Mouse (Mus musculus) frontal cortex, postnatal 25 days (tissue): ENCODE data around the gene Sympk.

ENCODE experiments used
- DNase-seq, 2 experiments: peaks; one replicate each; pipeline ENCODE4 v3.0.0; 2022; ENCODE audit warnings: low spot score in 2 of 2

The Sympk gene

DNA sequence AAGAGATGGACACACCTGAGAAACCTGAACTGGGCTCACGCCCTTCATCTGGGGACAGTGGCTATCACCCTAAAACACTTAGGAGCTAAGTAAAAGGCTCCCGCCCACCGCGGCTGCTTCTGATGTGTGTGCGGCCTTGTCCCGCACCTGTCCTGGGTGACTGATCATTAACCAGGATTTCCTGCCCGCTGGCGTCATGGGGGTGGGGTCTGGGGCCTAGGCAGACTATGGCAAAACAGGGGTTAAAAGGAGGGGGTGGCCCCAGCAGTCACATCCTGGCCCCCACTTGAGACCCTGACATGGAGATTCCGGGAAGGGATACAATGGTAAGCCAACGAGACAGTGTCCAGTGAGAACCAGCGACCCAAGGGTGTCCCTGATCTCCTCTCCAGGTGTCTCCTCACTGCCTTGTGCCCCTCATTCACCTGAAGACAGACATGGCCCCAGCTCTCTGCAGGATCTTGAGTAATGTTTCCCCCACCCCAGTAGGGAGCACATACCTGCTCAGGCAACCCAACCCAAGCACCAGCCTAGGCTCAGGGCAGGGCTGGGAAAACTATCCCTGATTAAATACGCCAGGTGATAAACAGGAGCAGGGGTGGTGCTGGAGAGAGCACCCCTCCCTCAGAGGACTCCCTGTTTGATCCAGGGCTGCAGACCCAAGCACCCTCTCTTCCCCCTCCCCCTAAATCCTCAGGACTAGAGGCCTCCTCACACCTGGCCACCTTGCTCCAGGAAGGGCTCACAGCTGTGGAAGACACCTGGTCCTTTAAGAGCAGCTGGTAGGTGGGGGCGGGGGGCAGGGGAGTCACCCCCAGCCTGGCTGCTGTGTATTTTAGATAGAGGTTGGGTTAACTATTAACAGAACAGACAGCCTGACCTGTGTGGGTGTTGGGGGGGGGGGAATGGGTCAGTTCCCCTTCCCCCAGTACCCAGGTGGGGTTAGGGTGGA is 16.9 kb upstream of the Sympk start:
- no peak for DNase-seq

DNA sequence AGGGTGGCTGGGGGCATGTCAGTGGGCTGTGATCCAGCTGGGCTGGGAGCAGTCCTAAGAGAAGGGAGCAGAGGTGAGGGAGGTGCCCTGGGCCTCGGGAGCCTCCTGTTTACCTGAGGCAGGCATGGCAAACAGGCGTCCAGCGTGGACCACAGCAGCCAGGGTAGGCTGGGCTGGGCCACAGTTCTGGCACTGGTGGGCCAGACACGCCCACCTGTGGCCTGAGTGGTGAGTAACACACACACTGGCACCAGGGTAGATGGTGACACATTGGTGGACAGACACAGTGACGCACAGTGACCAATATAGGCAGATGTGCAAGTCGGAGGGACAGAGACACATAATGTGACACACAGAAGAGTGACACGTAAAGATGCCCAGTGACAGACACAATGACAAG is 13.6 kb upstream of the Sympk start:
- DNase-seq: no peak

DNA sequence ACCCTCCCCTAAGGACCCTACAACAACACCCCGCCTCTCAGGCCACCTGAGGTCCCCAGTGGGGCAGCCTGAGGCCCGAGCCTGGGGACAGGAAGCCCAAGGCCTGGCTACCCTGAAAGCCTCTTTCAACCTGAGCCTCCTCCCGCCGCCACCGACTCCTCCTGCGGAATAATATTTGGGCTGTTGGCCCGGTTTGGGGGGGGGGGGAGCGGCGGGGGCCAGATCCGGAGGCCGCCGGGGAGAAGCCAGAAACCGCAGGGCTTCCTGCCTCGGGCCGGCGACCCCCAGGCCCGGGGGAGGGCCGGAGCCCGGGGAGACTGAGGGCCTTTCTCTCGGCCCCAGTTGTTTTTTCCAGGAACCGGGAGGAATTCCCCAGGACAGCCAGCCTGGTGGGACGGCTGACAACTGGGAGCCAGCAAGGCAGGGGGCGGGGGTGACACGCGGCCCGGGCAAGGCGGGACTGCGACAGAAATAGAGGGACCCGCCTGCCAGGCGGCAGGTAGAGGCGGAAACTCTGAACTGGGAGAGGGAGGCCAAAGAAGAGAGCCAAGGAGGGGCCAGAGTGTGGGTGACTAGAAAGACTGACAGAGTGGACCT is 12.1 kb upstream of the Sympk start:
- no peak for DNase-seq

DNA sequence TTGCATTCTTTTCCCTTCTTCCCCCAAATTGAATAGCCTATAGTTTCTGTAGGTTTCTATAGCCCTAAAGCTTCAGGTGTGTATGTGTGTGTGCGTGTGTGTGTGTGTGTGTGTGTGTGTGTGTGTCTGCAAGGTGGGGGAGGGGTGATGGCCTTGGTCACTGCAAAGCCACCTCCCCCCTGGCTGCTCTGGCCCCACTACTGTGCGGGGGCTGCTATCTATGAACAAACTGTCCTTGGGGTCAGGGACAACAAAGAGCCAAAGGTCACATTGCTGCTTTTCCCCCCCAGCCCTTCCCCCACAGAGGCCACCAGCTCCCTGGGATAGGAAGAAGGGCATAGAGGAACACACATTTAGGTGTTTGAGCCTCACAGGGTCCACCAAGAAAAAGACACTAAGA is 11.3 kb upstream of the Sympk start:
- no peak for DNase-seq

DNA sequence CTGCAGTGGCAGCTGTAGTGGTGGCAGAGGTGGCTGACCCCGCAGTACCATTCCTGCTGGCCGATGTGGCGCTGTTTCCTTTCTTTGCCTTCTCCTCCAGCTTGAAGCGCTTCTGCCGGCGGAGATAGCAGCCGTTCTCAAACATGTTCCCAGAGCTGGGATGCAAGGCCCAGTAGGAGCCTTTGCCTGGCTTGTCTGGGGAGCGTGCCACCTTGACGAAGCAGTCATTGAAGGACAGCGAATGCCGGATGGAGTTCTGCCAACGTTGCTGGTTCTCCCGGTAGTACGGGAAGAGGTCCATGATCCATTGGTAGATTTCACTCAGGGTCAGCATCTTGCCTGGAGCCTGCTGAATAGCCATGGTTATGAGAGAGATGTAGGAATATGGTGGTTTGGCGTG is 9.7 kb upstream of the Sympk start:
- no peak for DNase-seq

GRCm38 (mm10) chr7:19016042-19016441 is 8.1 kb upstream of the Sympk start:
- DNase-seq: no peak

- DNase-seq: no peak
Measured at GRCm38 (mm10) chr7:19017909-19018308, 6.3 kb upstream of the Sympk start.

DNA sequence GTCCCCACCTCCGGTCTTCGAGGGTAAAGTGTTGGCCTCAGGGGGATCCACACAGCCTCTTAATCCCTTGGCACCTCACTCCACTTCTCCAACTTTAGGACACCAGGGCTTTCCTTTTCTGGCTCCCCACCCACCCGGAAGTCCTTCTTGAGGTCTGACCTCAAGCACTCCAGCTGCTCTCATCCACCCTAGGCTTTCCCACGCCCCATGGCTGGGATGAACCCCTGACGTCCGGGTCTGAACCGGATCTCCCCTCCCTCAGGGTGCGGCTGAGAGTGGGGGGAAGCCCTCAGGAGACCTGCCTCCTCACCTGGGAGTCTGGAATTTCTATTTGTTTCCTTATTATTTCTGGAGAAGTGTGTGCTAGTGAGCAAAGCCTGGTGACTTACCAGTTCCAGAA is 3.1 kb upstream of the Sympk start:
- no peak for DNase-seq

DNA sequence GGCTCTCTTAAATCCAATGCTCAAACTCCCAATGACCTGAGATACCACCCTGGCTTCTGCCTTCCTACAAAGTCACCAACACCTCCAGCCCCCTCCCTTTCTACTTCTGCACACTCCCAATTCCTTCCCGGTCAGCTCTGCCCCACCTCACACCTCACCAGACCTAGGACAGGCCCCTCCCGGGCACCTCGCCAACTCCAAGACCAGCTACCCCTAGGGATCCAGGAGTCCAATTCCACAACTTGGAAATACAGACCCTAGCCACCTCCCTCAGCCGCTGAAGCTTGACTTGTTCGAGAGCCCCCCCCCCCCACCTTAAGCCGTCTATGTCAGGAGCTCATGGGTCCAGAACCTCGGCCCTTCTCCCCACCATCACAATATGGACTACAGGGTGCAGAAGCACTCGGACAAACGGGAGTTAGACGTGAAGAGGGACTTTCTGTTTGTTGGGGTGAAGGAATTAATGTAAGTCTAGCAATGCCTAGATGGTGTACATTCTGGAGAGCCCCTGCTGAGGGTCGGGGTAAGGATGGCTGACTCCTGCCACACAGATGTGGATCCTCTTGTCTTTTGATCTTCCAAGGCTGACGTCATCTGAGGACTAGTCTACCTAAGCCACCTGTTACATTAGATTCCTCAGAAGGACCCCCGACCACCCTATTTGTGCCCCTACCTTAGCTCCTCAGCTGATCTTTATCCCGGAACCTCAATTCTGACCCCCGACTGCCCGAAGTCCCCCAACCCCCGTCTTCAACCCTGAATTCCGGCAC is 1.8 kb upstream of the Sympk start:
- DNase-seq: no peak

- no peak for DNase-seq
Measured at GRCm38 (mm10) chr7:19023357-19023814, 791 bp upstream of the Sympk start, which contains the start of gene Foxa3. Gene Foxa3, minus strand, starts transcription at chr7:19023538.

GRCm38 (mm10) chr7:19024581-19025255 is 541 bp downstream of the Sympk start:
- DNase-seq: no peak

- no peak for DNase-seq
Measured at GRCm38 (mm10) chr7:19028067-19028466, 3.9 kb downstream of the Sympk start.

DNA sequence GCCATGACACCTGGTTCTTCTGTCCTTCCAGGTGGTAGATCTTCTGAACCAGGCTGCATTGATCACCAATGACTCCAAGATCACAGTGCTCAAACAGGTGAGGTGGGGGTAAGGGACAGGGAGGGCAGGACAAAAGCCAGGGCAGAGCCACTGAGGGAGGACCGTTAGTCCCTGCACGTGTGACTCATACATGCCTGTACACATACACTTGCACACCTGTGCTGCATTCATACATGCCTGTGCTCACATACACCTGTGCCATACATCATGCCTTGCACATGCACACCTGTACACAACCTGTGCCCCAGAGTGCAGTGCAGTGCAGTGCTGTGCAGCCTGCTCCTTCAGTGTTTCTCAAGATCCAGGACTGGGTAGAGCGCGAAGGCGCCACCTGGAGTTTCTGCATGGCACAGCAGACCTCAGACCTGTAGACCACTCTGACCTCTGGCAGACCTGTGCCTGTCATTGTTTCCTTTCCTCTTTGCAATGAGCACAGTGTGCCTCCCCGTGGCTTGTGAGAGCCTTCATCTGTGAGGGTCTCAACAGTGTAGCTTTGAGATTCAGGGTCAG is 5.0 kb downstream of the Sympk start:
- no peak for DNase-seq

DNA sequence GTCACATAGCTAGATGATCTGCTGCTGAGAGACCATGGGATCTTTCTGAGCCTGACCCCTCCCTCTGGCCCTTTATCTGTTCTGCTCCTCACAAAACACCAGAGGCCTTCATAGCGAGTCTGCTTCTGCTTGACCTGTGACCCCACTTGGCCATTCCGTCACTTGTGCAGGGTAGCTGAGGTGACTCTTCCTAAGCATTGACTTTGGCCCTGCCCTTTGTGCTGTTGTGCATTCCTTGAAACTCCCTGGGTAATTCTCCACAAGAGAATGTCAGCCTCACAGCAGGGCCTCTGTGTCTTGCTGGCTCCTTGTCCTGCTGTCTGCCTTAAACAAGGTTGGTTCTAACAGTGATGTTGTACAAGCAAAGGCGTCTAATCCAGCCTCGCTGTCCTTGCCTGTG is 7.5 kb downstream of the Sympk start:
- no peak for DNase-seq

DNA sequence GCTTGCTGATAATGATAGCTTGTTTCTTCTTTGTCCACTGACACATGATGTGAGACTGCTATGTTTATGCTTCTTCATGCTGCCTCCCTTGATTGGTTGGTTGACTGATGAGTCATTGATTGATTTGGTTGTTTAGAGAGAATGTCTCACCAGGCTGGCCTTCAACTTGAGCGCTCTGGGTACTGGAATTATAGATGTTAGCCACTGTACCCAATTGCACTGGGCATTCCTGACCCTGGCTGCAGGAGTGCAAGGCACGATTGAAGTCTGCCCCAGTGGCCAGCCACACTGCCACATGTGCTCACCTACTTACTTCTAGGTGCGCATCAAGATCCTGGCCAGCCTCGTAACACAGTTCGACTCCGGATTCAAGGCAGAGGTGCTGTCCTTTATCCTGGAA is 20.4 kb downstream of the Sympk start:
- no peak for DNase-seq

DNA sequence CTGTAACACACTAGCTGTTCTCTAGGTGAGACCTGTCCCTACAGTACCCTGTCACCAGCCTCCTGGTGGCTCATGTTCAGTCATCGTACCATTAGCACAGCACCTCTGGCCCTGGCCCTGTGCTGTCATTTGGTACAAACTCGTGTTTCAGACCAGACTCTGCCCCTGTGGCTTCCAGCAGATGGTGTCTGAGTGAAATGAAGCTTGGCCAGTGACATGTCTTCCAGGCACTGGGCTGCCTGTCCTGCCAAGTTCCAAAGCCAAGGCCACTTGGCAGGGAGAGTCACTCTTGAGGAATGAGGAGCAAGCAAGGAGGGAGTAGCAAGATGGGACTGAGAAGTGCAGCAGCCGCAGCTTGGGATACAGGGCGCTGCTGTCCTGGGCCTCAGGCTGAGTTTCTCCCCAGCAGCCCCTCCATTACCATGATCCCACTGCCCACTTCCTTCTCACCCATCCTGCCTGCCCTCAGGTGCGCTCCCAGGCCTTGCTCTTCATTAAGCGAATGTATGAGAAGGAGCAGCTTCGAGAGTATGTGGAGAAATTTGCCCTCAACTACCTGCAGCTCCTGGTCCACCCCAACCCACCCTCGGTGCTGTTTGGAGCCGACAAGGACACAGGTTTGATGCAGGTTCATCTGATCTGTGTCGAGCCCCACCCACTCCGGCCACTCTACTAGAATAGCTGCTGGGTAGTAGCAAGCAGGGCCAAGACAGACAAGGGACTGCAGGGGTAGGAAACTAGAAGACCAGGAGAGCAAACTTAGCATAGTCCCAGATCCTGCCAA is 22.3 kb downstream of the Sympk start:
- no peak for DNase-seq

- DNase-seq: no peak
Measured at GRCm38 (mm10) chr7:19048006-19048527, 23.9 kb downstream of the Sympk start.

DNA sequence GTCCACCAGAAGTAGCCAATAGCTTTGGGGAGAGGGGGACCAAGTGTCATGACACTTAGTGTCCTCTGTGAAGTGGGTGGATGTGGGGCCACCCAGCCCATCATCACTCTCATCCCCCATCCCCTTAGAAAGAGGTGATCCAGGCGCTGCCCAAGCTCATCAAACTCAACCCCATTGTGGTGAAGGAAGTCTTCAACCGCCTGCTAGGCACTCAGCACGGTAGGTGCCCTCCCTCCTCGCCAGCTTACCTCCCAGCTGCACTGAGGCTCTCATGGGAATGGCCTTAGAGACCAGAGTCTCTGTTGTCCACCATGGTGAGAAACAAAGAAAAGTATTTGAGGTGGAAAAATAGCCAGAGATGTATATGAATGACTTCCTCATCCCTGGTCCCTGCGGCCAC is 25.1 kb downstream of the Sympk start:
- no peak for DNase-seq

GRCm38 (mm10) chr7:19050172-19050571 is 26.0 kb downstream of the Sympk start:
- DNase-seq: no peak

- DNase-seq: no peak
Measured at GRCm38 (mm10) chr7:19051161-19051560, 27.0 kb downstream of the Sympk start.
